Mouse (Mus musculus) limb, embryonic 14.5 days (tissue): ENCODE measurements around the gene Mxd4. TPM values are rescaled to one million over a fixed set of nuclear protein-coding genes. Genes with fewer than 3 reads are reported as not detected.

Experiments
- ATAC-seq: fragments of 200-750 bp; cut with Nextera tagmentation; 2 replicates; pipeline ENCODE4 v1.8.0; 2017; ENCODE audit warnings: low read depth, moderate number of reproducible peaks, moderate TSS enrichment; ENCODE audit not compliant: low FRiP score
- DNase-seq: peaks from one replicate; pipeline ENCODE4 v3.0.0-alpha.2; 2015; ENCODE audit warnings: low spot score
- H3K27ac ChIP-seq: fragments of 300-500 bp; sonication (generic); replicated peaks from 2 replicates; pipeline ENCODE4 v1.5.1; 2014; ENCODE audit warnings: low read depth, mild to moderate bottlenecking, low read length, moderate library complexity, mixed read lengths
- H3K27me3 ChIP-seq: fragments of 300-500 bp; sonication (generic); 2 replicates; pipeline ENCODE4 v1.6.1; 2014; ENCODE audit warnings: low read length, mixed read lengths; ENCODE audit not compliant: control insufficient read depth, insufficient read depth
- H3K36me3 ChIP-seq: fragments of 300-500 bp; sonication (generic); 2 replicates; pipeline ENCODE4 v1.6.1; 2014; ENCODE audit warnings: mild to moderate bottlenecking, low read length, moderate library complexity, mixed read lengths; ENCODE audit not compliant: control insufficient read depth, insufficient read depth
- H3K4me1 ChIP-seq: fragments of 300-500 bp; sonication (generic); 2 replicates; pipeline ENCODE4 v1.6.1; 2014; ENCODE audit warnings: antibody characterized with exemption, low read length, mixed read lengths; ENCODE audit not compliant: control insufficient read depth, insufficient read depth
- H3K4me2 ChIP-seq: fragments of 300-500 bp; sonication (generic); replicated peaks from 2 replicates; pipeline ENCODE4 v1.6.1; 2014; ENCODE audit warnings: low read depth, mild to moderate bottlenecking, low read length, moderate library complexity; ENCODE audit not compliant: severe bottlenecking
- H3K4me3 ChIP-seq: fragments of 300-500 bp; sonication (generic); replicated peaks from 2 replicates; pipeline ENCODE4 v1.5.1; 2014; ENCODE audit warnings: low read length
- H3K9ac ChIP-seq: fragments of 300-500 bp; sonication (generic); 2 replicates; pipeline ENCODE4 v1.6.1; 2014; ENCODE audit warnings: mild to moderate bottlenecking, low read depth, low read length, moderate library complexity; ENCODE audit not compliant: severe bottlenecking
- H3K9me3 ChIP-seq: fragments of 300-500 bp; sonication (generic); 2 replicates; pipeline ENCODE4 v1.6.1; 2016; ENCODE audit warnings: low read length; ENCODE audit not compliant: control insufficient read depth
- POLR2A ChIP-seq: fragments of 200-500 bp; IDR thresholded peaks from 2 replicates; pipeline ENCODE4 v1.8.0; 2012; ENCODE audit warnings: inconsistent platforms, mild to moderate bottlenecking, moderate library complexity, borderline replicate concordance; ENCODE audit not compliant: insufficient read depth, insufficient read length; ENCODE audit errors: extremely low read depth
- WGBS: fragments of 180-500 bp; shearing (Covaris S2); extraction: QIAGEN DNeasy Blood & Tissue Kit; methylation state at CpG from one replicate; pipeline ENCODE4 v1.1.7; 2014; 5-methylcytosine and 5-hydroxymethylcytosine counted together
- polyA plus RNA-seq, 2 experiments: library from polyadenylated mRNA; depleted of rRNA in 1 of 2; stranded (reverse) in 1 of 2; unstranded in 1 of 2; fragments of >200 nt; fragmentation: Nextera tagmentation in 1 of 2; extraction: Ambion mirVana in 1 of 2; gene quantifications; 2 replicates each; pipeline versions ENCODE4 v1.2.1 to v1.2.3; 2012 to 2014

The Mxd4 gene
- polyA plus RNA-seq, 2 experiments, result 52.2 to 89.7 TPM

- Histone ChIP-seq H3K9ac (no peak overlapping the region), H3K4me3 (no peak overlapping the region), H3K27ac (no peak overlapping the region), H3K36me3 (no peaks in the 10 kb centered on the region), H3K27me3 (no peaks in the 10 kb centered on the region), H3K9me3 (no peaks in the 10 kb centered on the region), H3K4me1 (peaks cover 7% of the 10 kb centered on the region), H3K4me2 (no peak overlapping the region)
- WGBS, result 85% methylated on average over 4 of the region's 4 CpGs
- DNase-seq (no peak), ATAC-seq (no peak)
- TF ChIP-seq POLR2A, result no peak
These were observed 4.3 kb upstream of the Mxd4 start for GRCm38 (mm10) chr5:34191843-34192242.

GRCm38 (mm10) chr5:34191021-34191420 is 3.5 kb upstream of the Mxd4 start:
- TF ChIP-seq POLR2A, result no peak

GRCm38 (mm10) chr5:34189521-34189920 is 2.0 kb upstream of the Mxd4 start:
- peaks cover 21% of the 10 kb centered on the region for H3K4me1 ChIP-seq
- H3K27me3 ChIP-seq, result no peaks in the 10 kb centered on the region
- ATAC-seq, result no peak
- H3K27ac ChIP-seq, result no peak overlapping the region
- no peak overlapping the region for H3K9ac ChIP-seq
- no peak overlapping the region for H3K4me2 ChIP-seq
- no peaks in the 10 kb centered on the region for H3K9me3 ChIP-seq
- H3K36me3 ChIP-seq, result peaks cover 13% of the 10 kb centered on the region; the same call in 1 of the 2 replicates
- no peak overlapping the region for H3K4me3 ChIP-seq
- no peak for TF ChIP-seq POLR2A
- 72% methylated on average over 1 of the region's 1 CpGs for WGBS
- no peak for DNase-seq

More at GRCm38 (mm10) chr5:34191021-34191420, 3.5 kb upstream of the Mxd4 start:
- H3K27me3 ChIP-seq, result no peaks in the 10 kb centered on the region
- no peaks in the 10 kb centered on the region for H3K36me3 ChIP-seq
- H3K9me3 ChIP-seq, result no peaks in the 10 kb centered on the region
- no peak for DNase-seq
- H3K4me2 ChIP-seq, result no peak overlapping the region
- no peak for ATAC-seq
- WGBS, result 52% methylated on average over 4 of the region's 4 CpGs
- H3K4me3 ChIP-seq, result no peak overlapping the region
- no peak overlapping the region for H3K9ac ChIP-seq
- H3K27ac ChIP-seq, result no peak overlapping the region
- H3K4me1 ChIP-seq, result peaks cover 9% of the 10 kb centered on the region

- H3K27me3 ChIP-seq, result no peaks in the 10 kb centered on the region
- H3K36me3 ChIP-seq, result peaks cover 20% of the 10 kb centered on the region; the same call in 1 of the 2 replicates
- peak overlapping the region; percentile 68 for H3K4me2 ChIP-seq
- no peak for TF ChIP-seq POLR2A
- DNase-seq (no peak), ATAC-seq (no peak)
- H3K4me1 ChIP-seq, result peaks cover 22% of the 10 kb centered on the region
- WGBS, result 63% methylated on average over 2 of the region's 2 CpGs
- H3K9me3 ChIP-seq, result no peaks in the 10 kb centered on the region
- H3K9ac ChIP-seq, result no peak overlapping the region
- no peak overlapping the region for H3K27ac ChIP-seq
- 0 out of 2 replicates have a peak overlapping the region, but pooled peaks have one; percentile 96 for H3K4me3 ChIP-seq
These were observed 1.3 kb upstream of the Mxd4 start for GRCm38 (mm10) chr5:34188856-34189255.

- H3K9ac ChIP-seq, result peak overlapping the region; percentile 83
- no peaks in the 10 kb centered on the region for H3K9me3 ChIP-seq
- H3K36me3 ChIP-seq, result peaks cover 35% of the 10 kb centered on the region
- WGBS, result 1% methylated on average over 35 of the region's 46 CpGs
- H3K4me3 ChIP-seq, result peak overlapping the region; percentile 96
- H3K4me2 ChIP-seq, result peak overlapping the region; percentile 68
- peaks cover 29% of the 10 kb centered on the region for H3K4me1 ChIP-seq
- peak; percentile 19 for DNase-seq
- ATAC-seq, result no peak
- peak overlapping the region; percentile 92 for H3K27ac ChIP-seq
- H3K27me3 ChIP-seq, result no peaks in the 10 kb centered on the region
- no peak for TF ChIP-seq POLR2A
These were observed 544 bp downstream of the Mxd4 start for GRCm38 (mm10) chr5:34186961-34187391.
